Mouse (Mus musculus): ENCODE measurements at regions not wholly inside any gene's neighbourhood (a gene's known extent, or its start where the extent isn't known, plus 50 kb on each side); places are given as distances from the start of the nearest gene placed in this dataset.

DNA sequence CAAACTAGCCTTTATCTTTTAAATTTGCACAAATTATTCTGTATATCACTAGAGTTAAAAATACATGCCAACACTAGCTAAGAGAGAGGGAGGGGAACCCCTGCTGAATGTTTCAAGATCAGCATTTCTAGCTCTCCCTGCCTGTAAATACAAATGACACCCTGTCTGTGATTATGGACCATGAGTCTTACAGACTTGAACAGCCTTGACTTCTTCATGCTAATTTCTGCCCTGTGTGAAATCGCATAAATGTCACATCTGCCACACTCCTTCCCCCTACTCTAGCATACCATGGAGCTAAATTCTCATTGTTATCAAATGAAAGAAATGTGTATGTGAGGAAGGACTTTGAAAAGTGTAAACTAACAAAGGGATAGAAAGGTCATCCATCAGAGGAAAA lies 1559.0 kb downstream of the Cdh8 start:
- TF ChIP-seq POLR2AphosphoS2 (IDR thresholded peaks at IDR 0.05; ENCODE audit: low read length), result no peak
- no peak for TF ChIP-seq RCOR1 (IDR thresholded peaks at IDR 0.05; ENCODE audit: low read depth, low read length)
- no peak for TF ChIP-seq ZMIZ1 (IDR thresholded peaks at IDR 0.05; ENCODE audit: low read depth, low read length)
- TF ChIP-seq MYB (IDR thresholded peaks at IDR 0.05; ENCODE audit: low read depth, low read length), result no peak
- no peak for TF ChIP-seq MEF2A (IDR thresholded peaks at IDR 0.05; ENCODE audit: extremely low read depth, insufficient replicate concordance, low read depth, low read length, poor library complexity, severe bottlenecking)
- TF ChIP-seq ZKSCAN1 (IDR thresholded peaks at IDR 0.05; ENCODE audit: low read depth, low read length), result no peak
- TF ChIP-seq TBP (IDR thresholded peaks at IDR 0.05; ENCODE audit: low read depth, low read length), result no peak
- no peak for TF ChIP-seq E2F4 (IDR thresholded peaks at IDR 0.05; ENCODE audit: borderline replicate concordance, low read depth, low read length)
- no peak for TF ChIP-seq ELF1 (IDR thresholded peaks at IDR 0.05; ENCODE audit: low read depth, low read length)
- no peak for TF ChIP-seq MAFK (IDR thresholded peaks at IDR 0.05; ENCODE audit: borderline replicate concordance, low read depth, low read length)
- TF ChIP-seq NRF1 (IDR thresholded peaks at IDR 0.05; ENCODE audit: insufficient read depth, low read depth, low read length, poor library complexity, severe bottlenecking), result no peak
- TF ChIP-seq ZC3H11A (IDR thresholded peaks at IDR 0.05; ENCODE audit: low read depth, low read length), result no peak
- TF ChIP-seq KAT2A (conservative IDR thresholded peaks at IDR 0.05; ENCODE audit: low read depth, low read length), result no peak
- TF ChIP-seq CHD1 (IDR thresholded peaks at IDR 0.05; ENCODE audit: low read depth, low read length), result no peak
- TF ChIP-seq MYC (IDR thresholded peaks at IDR 0.05; ENCODE audit: low read depth, low read length), result no peak
- TF ChIP-seq CTCF (IDR thresholded peaks at IDR 0.05 in 2 of 3, conservative IDR thresholded peaks at IDR 0.05 in 1 of 3; ENCODE audit: control insufficient read depth in 1 of 3, insufficient read depth in 1 of 3, low read depth in 2 of 3, low read length in 3 of 3, poor library complexity in 1 of 3, severe bottlenecking in 1 of 3), result no peak
- no peak for TF ChIP-seq SMC3 (IDR thresholded peaks at IDR 0.05; ENCODE audit: low read depth, low read length)
- TF ChIP-seq BHLHE40 (IDR thresholded peaks at IDR 0.05; ENCODE audit: borderline replicate concordance, low read depth, low read length), result no peak
- no peak for TF ChIP-seq JUND (IDR thresholded peaks at IDR 0.05; ENCODE audit: low read depth, low read length)
- no peaks in the 10 kb centered on the region for H3K27me3 ChIP-seq (ENCODE audit: control insufficient read depth in 1 of 2, insufficient read depth in 2 of 2, low read length in 2 of 2)
- no peaks in the 10 kb centered on the region for H3K79me2 ChIP-seq (ENCODE audit: control insufficient read depth, insufficient read depth, low read length, poor library complexity)
- H3K4me3 ChIP-seq (ENCODE audit: control insufficient read depth in 1 of 2, insufficient read depth in 1 of 2, low read depth in 2 of 2, low read length in 2 of 2), result no peak overlapping the region
- no peaks in the 10 kb centered on the region for H3K9me3 ChIP-seq (replicated peaks; ENCODE audit: insufficient read depth, low read length)
- H3K9ac ChIP-seq (ENCODE audit: control insufficient read depth, low read depth, low read length, poor library complexity, severe bottlenecking), result no peak overlapping the region
- no peak overlapping the region for H3K27ac ChIP-seq (ENCODE audit: control insufficient read depth, low read depth, low read length)
- H3K36me3 ChIP-seq (ENCODE audit: control insufficient read depth in 1 of 2, insufficient read depth in 2 of 2, low read length in 2 of 2), result no peaks in the 10 kb centered on the region
- H3K4me1 ChIP-seq (ENCODE audit: control insufficient read depth in 1 of 2, insufficient read depth in 2 of 2, low read length in 2 of 2), result no peaks in the 10 kb centered on the region
- DNase-seq (ENCODE audit: low read depth, low spot score), result no peak
